Mouse (Mus musculus) inflammation-experienced regulatory T-cells (primary cell): Measurements from ENCODE around the gene Mill1. TPM values are rescaled to one million over a fixed set of nuclear protein-coding genes. Genes with fewer than 3 reads are reported as not detected.

ENCODE experiments used
- polyA plus RNA-seq, 2 experiments: library from polyadenylated mRNA; unstranded; fragments of 100-300 nt; shearing (Covaris generic); gene quantifications; one replicate each; pipeline ENCODE4 v1.2.1; 2017

The Mill1 gene
- polyA plus RNA-seq: not detected

GRCm38 (mm10) chr7:18245047-18245446, at the start of gene Mill1:
TSS of gene Mill1 (plus strand) at chr7:18245347.

Other genes with a start within 250 kb of the Mill1 start
- gene Ceacam13, start 235.5 kb upstream of the Mill1 start, polyA plus RNA-seq: not detected
- gene Ceacam12, start 179.4 kb upstream of the Mill1 start, polyA plus RNA-seq: not detected
- not detected for gene Igfl3, start 68.9 kb upstream of the Mill1 start, polyA plus RNA-seq
- gene Psg18, start 109.7 kb downstream of the Mill1 start, polyA plus RNA-seq: under 1 TPM in 1 of 2 experiments, not detected in 1; 0.37 TPM
- under 1 TPM in 1 of 2 experiments, not detected in 1; 0.49 TPM for gene Psg28, start 186.7 kb downstream of the Mill1 start, polyA plus RNA-seq
- gene Psg26, start 238.8 kb downstream of the Mill1 start, polyA plus RNA-seq: not detected